Mouse (Mus musculus): ENCODE measurements around the gene Nrxn2. TPM values are rescaled to one million over a fixed set of nuclear protein-coding genes. Genes with fewer than 3 reads are reported as not detected.

The Nrxn2 gene
- polyA plus RNA-seq, 1 experiment from 2014 or later: 2.5 TPM

DNA sequence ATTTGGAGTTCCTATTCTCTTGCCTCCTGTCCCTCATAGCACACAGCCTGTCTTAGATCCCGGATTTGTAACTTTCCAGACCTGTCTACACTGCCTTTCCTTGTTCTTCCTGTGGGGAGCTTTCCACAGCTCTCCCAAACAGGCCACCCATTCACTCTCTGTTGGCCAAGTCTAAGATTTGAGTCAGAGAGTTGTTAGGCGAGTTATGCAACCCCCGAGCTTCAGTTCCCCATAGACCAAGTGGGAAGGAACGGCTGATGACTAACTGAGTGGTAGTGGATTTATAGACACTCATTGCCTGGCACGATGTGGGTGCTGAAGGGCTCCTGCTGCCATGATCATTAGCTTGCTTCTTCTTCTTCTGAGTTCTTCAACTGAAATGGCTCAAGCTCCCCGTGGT, 41.0 kb downstream of the Nrxn2 start:
- no peak overlapping the region for H3K27ac ChIP-seq (ENCODE audit: low read length)
- no peak overlapping the region for H3K4me3 ChIP-seq (ENCODE audit: low read depth, low read length)
- no peak overlapping the region for H3K4me2 ChIP-seq (replicated peaks; ENCODE audit: low read depth, low read length)
- no peaks in the 10 kb centered on the region for H3K27me3 ChIP-seq (ENCODE audit: control insufficient read depth, insufficient read depth, low read length)
- no peaks in the 10 kb centered on the region for H3K9me3 ChIP-seq (ENCODE audit: control insufficient read depth, low read depth, low read length)
- H3K4me1 ChIP-seq (ENCODE audit: control insufficient read depth, insufficient read depth, low read length): no peaks in the 10 kb centered on the region; the same call in 1 of the 2 replicates
- no peaks in the 10 kb centered on the region for H3K36me3 ChIP-seq (ENCODE audit: control insufficient read depth, insufficient read depth, low read length)
- H3K9ac ChIP-seq (replicated peaks; ENCODE audit: low read depth, low read length): no peak overlapping the region
- ATAC-seq (ENCODE audit: insufficient number of reproducible peaks, insufficient read depth, low FRiP score, low read depth): no peak
- WGBS: 74% methylated on average over 6 of the region's 6 CpGs

DNA sequence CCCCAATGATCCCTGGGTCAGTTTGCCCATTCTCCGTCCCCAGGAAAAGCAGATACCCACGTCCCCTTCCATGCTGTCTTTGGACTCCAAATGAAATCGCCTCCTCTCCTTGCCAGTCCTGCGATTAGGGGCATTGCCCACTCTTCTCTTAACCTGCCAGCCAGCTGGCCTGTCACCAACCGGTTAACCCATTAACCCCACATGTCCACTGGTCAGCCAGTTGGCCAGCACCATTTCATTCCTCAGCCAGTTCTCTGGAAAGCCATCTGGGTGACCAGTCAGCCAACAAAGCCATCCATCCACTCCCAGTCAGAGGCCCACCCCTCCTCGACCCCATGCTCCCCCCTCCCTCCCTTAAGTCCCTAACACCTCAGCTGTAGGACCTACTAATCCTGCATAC, 44.3 kb downstream of the Nrxn2 start:
- Histone ChIP-seq H3K36me3 (ENCODE audit: control insufficient read depth, insufficient read depth, low read length) (no peaks in the 10 kb centered on the region), H3K9ac (replicated peaks; ENCODE audit: low read depth, low read length) (no peak overlapping the region), H3K4me3 (ENCODE audit: low read depth, low read length) (no peak overlapping the region), H3K27ac (ENCODE audit: low read length) (no peak overlapping the region), H3K4me1 (ENCODE audit: control insufficient read depth, insufficient read depth, low read length) (no peaks in the 10 kb centered on the region; the same call in 1 of the 2 replicates), H3K4me2 (replicated peaks; ENCODE audit: low read depth, low read length) (no peak overlapping the region), H3K27me3 (ENCODE audit: control insufficient read depth, insufficient read depth, low read length) (no peaks in the 10 kb centered on the region), H3K9me3 (ENCODE audit: control insufficient read depth, low read depth, low read length) (0 out of 2 replicates have a peak, but pooled peaks cover 3% of the 10 kb centered on the region)
- no peak for ATAC-seq (ENCODE audit: insufficient number of reproducible peaks, insufficient read depth, low FRiP score, low read depth)
- 35% methylated on average over 6 of the region's 6 CpGs for WGBS

DNA sequence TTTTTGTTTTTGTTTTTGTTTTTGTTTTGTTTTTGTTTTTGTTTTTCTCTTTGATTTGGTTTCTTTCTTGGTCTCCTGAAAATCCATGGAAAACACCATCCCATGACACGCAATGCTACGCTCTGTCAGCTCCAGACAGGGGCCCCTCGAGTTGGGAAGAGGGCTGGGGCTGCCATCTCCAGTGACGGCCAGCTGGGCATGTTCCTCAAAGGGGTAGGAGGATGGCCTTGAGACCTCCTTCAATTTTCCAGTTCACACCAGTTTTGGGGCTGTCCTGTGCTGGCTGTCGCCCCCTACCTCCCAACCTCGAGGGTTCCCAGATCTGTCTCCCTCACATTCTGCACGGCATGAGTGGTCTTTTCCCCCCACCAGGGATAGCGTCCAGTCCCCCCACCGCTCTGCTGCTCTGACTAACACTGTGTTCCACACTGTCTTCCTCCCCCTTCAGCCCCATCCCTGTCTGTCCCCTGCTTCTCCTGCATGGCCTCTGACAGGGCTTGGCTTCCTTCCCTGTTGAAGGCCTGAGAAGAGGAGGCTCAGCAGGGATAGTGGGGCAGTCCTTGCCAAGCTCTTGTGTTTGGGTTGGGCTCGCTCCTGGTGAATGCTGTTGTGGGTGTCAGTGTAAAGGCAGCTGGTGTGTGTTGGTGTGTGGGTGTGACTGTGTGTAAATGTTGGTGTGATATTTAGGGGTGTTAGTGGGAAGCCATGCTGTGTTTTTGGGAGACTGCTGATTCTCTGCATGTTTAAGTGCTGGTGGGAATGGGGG, 46.0 kb downstream of the Nrxn2 start:
- no peak for ATAC-seq (ENCODE audit: insufficient number of reproducible peaks, insufficient read depth, low FRiP score, low read depth)
- Histone ChIP-seq H3K9me3 (ENCODE audit: control insufficient read depth, low read depth, low read length) (0 out of 2 replicates have a peak, but pooled peaks cover 3% of the 10 kb centered on the region), H3K4me1 (ENCODE audit: control insufficient read depth, insufficient read depth, low read length) (no peaks in the 10 kb centered on the region; the same call in 1 of the 2 replicates), H3K4me3 (ENCODE audit: low read depth, low read length) (no peak overlapping the region), H3K4me2 (replicated peaks; ENCODE audit: low read depth, low read length) (no peak overlapping the region), H3K27me3 (ENCODE audit: control insufficient read depth, insufficient read depth, low read length) (no peaks in the 10 kb centered on the region), H3K36me3 (ENCODE audit: control insufficient read depth, insufficient read depth, low read length) (no peaks in the 10 kb centered on the region), H3K9ac (replicated peaks; ENCODE audit: low read depth, low read length) (no peak overlapping the region), H3K27ac (ENCODE audit: low read length) (no peak overlapping the region)
- WGBS: 50% methylated on average over 10 of the region's 10 CpGs

DNA sequence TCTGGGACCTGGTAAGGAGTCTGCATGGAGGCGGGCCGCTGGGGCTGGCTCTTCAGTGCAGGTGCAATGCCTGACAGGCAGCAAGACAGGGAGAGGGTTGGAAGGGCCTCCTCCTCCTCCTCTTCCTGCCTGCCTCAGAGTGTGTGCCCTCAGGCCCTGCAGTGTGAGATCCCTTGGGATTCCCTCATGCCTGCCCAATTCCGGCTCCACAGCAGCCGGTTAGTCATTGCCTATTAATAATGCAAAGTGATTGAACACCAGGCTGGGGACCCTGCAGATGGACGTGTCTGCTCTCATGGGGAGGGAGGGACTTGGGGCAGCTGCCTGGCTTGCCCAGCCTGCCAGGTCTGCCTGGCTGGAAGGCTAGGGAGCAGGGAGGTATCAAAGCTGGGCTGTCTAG, 46.6 kb downstream of the Nrxn2 start:
- H3K27me3 ChIP-seq (ENCODE audit: control insufficient read depth, insufficient read depth, low read length): no peaks in the 10 kb centered on the region
- WGBS: 56% methylated on average over 5 of the region's 5 CpGs
- H3K4me2 ChIP-seq (replicated peaks; ENCODE audit: low read depth, low read length): no peak overlapping the region
- ATAC-seq (ENCODE audit: insufficient number of reproducible peaks, insufficient read depth, low FRiP score, low read depth): no peak
- no peak overlapping the region for H3K4me3 ChIP-seq (ENCODE audit: low read depth, low read length)
- 0 out of 2 replicates have a peak, but pooled peaks cover 3% of the 10 kb centered on the region for H3K9me3 ChIP-seq (ENCODE audit: control insufficient read depth, low read depth, low read length)
- no peak overlapping the region for H3K9ac ChIP-seq (replicated peaks; ENCODE audit: low read depth, low read length)
- no peaks in the 10 kb centered on the region for H3K36me3 ChIP-seq (ENCODE audit: control insufficient read depth, insufficient read depth, low read length)
- no peak overlapping the region for H3K27ac ChIP-seq (ENCODE audit: low read length)
- H3K4me1 ChIP-seq (ENCODE audit: control insufficient read depth, insufficient read depth, low read length): no peaks in the 10 kb centered on the region; the same call in 1 of the 2 replicates

DNA sequence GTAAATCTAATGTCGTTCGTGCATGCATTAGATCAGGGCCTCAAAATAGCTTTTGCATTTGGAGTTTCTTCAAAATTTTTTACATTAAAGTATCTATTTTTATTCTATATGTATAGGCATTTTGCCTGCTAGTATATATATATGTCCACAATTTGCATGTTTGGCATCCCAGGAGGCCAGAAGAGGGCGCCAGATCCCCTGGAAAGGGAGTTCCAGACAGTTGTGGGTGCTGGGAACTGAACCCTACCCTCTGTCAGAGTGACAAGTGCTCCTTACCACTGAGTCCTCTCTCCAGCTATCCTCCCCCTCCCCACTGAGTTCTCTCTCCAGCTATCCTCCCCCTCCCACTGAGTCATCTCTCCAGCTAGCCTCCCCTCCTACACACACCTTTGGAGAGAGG, 48.4 kb downstream of the Nrxn2 start:
- WGBS: 82% methylated on average over 3 of the region's 3 CpGs
- 0 out of 2 replicates have a peak, but pooled peaks cover 3% of the 10 kb centered on the region for H3K9me3 ChIP-seq (ENCODE audit: control insufficient read depth, low read depth, low read length)

DNA sequence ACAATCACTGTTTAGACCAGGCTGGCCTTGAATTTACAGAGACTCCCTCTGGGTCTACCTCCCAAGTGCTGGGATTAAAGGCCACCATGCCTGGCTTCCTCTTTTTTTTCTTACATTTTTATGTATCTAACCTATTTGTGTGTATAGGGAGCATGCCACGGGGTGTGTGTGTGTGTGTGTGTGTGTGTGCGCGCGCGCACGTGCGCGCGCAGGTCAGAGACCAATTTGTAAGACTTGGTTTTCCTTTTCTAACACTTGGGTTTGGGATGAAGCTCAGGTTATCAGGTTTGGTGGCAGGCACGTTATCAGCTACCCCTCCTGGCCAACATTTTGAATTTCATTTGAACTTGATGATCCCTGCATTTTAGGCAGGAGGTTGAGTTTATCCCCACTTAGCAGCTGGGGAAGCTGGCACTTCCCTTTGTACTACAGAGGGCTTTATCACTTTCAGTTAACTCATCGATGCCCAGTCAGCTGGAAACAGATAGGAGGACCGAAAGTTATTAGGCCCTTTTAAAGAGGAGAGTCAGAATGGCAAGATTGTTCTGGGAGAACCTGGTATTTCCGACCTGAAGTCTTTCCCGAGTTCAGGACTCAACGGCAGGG, 48.9 kb downstream of the Nrxn2 start:
- Histone ChIP-seq H3K27ac (ENCODE audit: low read length) (no peak overlapping the region), H3K4me3 (ENCODE audit: low read depth, low read length) (no peak overlapping the region), H3K36me3 (ENCODE audit: control insufficient read depth, insufficient read depth, low read length) (no peaks in the 10 kb centered on the region), H3K4me2 (replicated peaks; ENCODE audit: low read depth, low read length) (no peak overlapping the region), H3K9ac (replicated peaks; ENCODE audit: low read depth, low read length) (no peak overlapping the region), H3K27me3 (ENCODE audit: control insufficient read depth, insufficient read depth, low read length) (no peaks in the 10 kb centered on the region), H3K9me3 (ENCODE audit: control insufficient read depth, low read depth, low read length) (0 out of 2 replicates have a peak, but pooled peaks cover 3% of the 10 kb centered on the region), H3K4me1 (ENCODE audit: control insufficient read depth, insufficient read depth, low read length) (no peaks in the 10 kb centered on the region; the same call in 1 of the 2 replicates)
- WGBS: 84% methylated on average over 15 of the region's 15 CpGs
- ATAC-seq (ENCODE audit: insufficient number of reproducible peaks, insufficient read depth, low FRiP score, low read depth): no peak

More for the DNA sequence above, 48.4 kb downstream of the Nrxn2 start:
- ATAC-seq (ENCODE audit: insufficient number of reproducible peaks, insufficient read depth, low FRiP score, low read depth): no peak
- H3K9ac ChIP-seq (replicated peaks; ENCODE audit: low read depth, low read length): no peak overlapping the region
- no peaks in the 10 kb centered on the region for H3K36me3 ChIP-seq (ENCODE audit: control insufficient read depth, insufficient read depth, low read length)
- H3K4me1 ChIP-seq (ENCODE audit: control insufficient read depth, insufficient read depth, low read length): no peaks in the 10 kb centered on the region; the same call in 1 of the 2 replicates
- no peak overlapping the region for H3K4me3 ChIP-seq (ENCODE audit: low read depth, low read length)
- no peak overlapping the region for H3K27ac ChIP-seq (ENCODE audit: low read length)
- no peak overlapping the region for H3K4me2 ChIP-seq (replicated peaks; ENCODE audit: low read depth, low read length)
- H3K27me3 ChIP-seq (ENCODE audit: control insufficient read depth, insufficient read depth, low read length): no peaks in the 10 kb centered on the region

DNA sequence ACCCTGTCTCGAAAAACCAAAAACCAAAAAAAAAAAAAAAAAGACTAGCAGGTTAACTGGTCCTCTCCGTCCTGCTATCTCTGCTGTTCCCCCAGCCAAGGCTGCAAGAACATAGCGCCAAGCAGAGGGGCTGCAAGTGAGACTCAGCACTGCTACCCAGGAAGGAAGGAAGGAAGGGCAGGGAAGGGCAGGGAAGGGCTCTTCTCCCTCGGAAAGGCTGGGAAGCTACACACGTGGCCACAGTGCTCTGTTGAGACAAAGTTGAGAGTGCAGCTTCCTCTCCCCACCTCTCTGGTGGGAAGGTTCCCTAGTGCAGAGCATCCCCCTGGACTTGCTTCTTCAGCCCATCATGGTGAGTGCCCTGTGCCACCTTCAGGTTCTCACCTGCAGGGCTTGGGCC, 53.1 kb downstream of the Nrxn2 start:
- Histone ChIP-seq H3K4me3 (ENCODE audit: low read depth, low read length) (no peak overlapping the region), H3K36me3 (ENCODE audit: control insufficient read depth, insufficient read depth, low read length) (no peaks in the 10 kb centered on the region), H3K9me3 (ENCODE audit: control insufficient read depth, low read depth, low read length) (0 out of 2 replicates have a peak, but pooled peaks cover 3% of the 10 kb centered on the region), H3K27me3 (ENCODE audit: control insufficient read depth, insufficient read depth, low read length) (no peaks in the 10 kb centered on the region), H3K27ac (ENCODE audit: low read length) (no peak overlapping the region), H3K4me1 (ENCODE audit: control insufficient read depth, insufficient read depth, low read length) (0 out of 2 replicates have a peak, but pooled peaks cover 4% of the 10 kb centered on the region), H3K9ac (replicated peaks; ENCODE audit: low read depth, low read length) (no peak overlapping the region), H3K4me2 (replicated peaks; ENCODE audit: low read depth, low read length) (no peak overlapping the region)
- no peak for ATAC-seq (ENCODE audit: insufficient number of reproducible peaks, insufficient read depth, low FRiP score, low read depth)
- 74% methylated on average over 4 of the region's 5 CpGs for WGBS

DNA sequence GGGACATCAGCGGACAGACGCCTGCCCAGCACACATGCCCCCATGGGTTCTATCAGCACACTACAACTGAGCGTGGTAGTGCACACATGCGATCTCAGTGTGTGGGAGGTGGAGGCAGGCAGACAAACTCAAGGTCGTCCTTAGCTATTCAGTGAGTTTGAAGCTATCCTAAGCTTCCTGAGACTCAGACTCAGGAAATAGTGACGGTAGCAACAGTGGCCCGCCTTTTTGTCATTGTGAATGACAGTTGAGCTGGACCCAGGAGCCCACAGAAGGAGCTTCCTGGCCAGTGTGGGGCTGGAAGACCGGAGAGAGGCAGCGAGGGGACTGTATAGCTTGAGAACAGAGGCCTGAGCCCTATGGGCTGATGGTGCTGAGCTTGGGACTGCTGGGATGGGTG, 54.3 kb downstream of the Nrxn2 start:
- no peak overlapping the region for H3K27ac ChIP-seq (ENCODE audit: low read length)
- ATAC-seq (ENCODE audit: insufficient number of reproducible peaks, insufficient read depth, low FRiP score, low read depth): no peak
- H3K4me1 ChIP-seq (ENCODE audit: control insufficient read depth, insufficient read depth, low read length): 0 out of 2 replicates have a peak, but pooled peaks cover 4% of the 10 kb centered on the region
- H3K9me3 ChIP-seq (ENCODE audit: control insufficient read depth, low read depth, low read length): no peaks in the 10 kb centered on the region
- H3K36me3 ChIP-seq (ENCODE audit: control insufficient read depth, insufficient read depth, low read length): no peaks in the 10 kb centered on the region
- 85% methylated on average over 9 of the region's 9 CpGs for WGBS
- no peak overlapping the region for H3K4me3 ChIP-seq (ENCODE audit: low read depth, low read length)
- H3K4me2 ChIP-seq (replicated peaks; ENCODE audit: low read depth, low read length): no peak overlapping the region
- no peaks in the 10 kb centered on the region for H3K27me3 ChIP-seq (ENCODE audit: control insufficient read depth, insufficient read depth, low read length)
- no peak overlapping the region for H3K9ac ChIP-seq (replicated peaks; ENCODE audit: low read depth, low read length)

Data from stomach, embryonic 14.5 days (tissue).